Mouse (Mus musculus) testis, adult 2 months (tissue): ENCODE measurements around the gene Mlh3.

ENCODE experiments used
- CTCF ChIP-seq: fragments of 200-500 bp; IDR thresholded peaks from 2 replicates; pipeline ENCODE4 v1.5.1; 2012; ENCODE audit warnings: low read depth, mild to moderate bottlenecking, inconsistent platforms, low read length, moderate library complexity; ENCODE audit not compliant: control insufficient read depth, insufficient read depth, insufficient replicate concordance
- POLR2A ChIP-seq: fragments of 200-500 bp; IDR thresholded peaks from 2 replicates; pipeline ENCODE4 v1.6.1; 2012; ENCODE audit warnings: low read depth, mild to moderate bottlenecking, inconsistent platforms, low read length, moderate library complexity; ENCODE audit not compliant: control insufficient read depth

DNA sequence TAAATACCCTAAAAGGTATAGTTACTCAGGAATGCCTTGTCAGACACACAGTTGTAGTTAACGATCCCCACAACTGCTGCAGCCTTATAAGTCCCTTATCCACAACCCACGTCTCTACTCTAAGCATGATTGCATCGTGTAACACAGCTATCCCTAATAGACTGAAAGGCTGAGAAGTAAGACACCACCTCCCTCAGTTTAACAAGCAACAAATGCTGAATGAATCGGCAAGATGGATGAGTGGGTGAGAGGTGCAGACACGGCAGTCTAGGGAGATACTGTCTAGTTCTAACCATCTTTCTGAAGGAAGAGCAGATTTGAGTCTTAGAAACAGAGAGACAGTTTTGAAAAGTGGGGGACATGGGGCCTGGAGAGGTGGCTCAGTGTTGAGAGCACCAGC is 7.2 kb downstream of the Mlh3 start:
- no peak for TF ChIP-seq CTCF
- TF ChIP-seq POLR2A: no peak
